Mouse (Mus musculus) neutrophil, adult 65 days (primary cell): ENCODE data around the gene Tex19.2. TPM values are rescaled to one million over a fixed set of nuclear protein-coding genes. Genes with fewer than 3 reads are reported as not detected.

ENCODE experiments used
- total RNA-seq: library from RNA; stranded (reverse); gene quantifications from 2 replicates; pipeline ENCODE4 v1.2.4, GENCODE M21; 2023

Gene Tex19.2
- total RNA-seq = not detected in 2 replicates

GRCm38 (mm10) chr11:121118577-121118976, at the start of gene Tex19.2:
Gene Tex19.2, minus strand, starts transcription at chr11:121118677.

GRCm38 (mm10) chr11:121159971-121160370, 41.5 kb upstream of the Tex19.2 start, which contains the start of gene Uts2r:
Gene Uts2r, plus strand, starts transcription at chr11:121160271.

GRCm38 (mm10) chr11:121145865-121146264, 27.4 kb upstream of the Tex19.2 start, which contains the start of gene Tex19.1:
Gene Tex19.1, plus strand, starts transcription at chr11:121146143.

GRCm38 (mm10) chr11:121081120-121081519, 37.4 kb downstream of the Tex19.2 start, which contains the start of gene Sectm1a:
Gene Sectm1a, minus strand, starts transcription at chr11:121081220.

Other genes starting within 250 kb of the Tex19.2 start
- 3.4 and 4.2 TPM in 2 replicates for gene Ccdc57, start 185.8 kb downstream of the Tex19.2 start, total RNA-seq
- gene Slc16a3, start 170.2 kb downstream of the Tex19.2 start, total RNA-seq = 470 and 646 TPM in 2 replicates
- 144 and 149 TPM in 2 replicates for gene Csnk1d, start 127.3 kb downstream of the Tex19.2 start, total RNA-seq
- 1.8 and 2.3 TPM in 2 replicates for gene Cd7, start 79.3 kb downstream of the Tex19.2 start, total RNA-seq
- gene Sectm1b, start 55.1 kb downstream of the Tex19.2 start, total RNA-seq = not detected in 2 replicates
- gene Sectm1a, start 37.5 kb downstream of the Tex19.2 start, total RNA-seq = not detected in 2 replicates
- not detected in 2 replicates for gene Tex19.1, start 27.5 kb upstream of the Tex19.2 start, total RNA-seq
- gene Uts2r, start 41.6 kb upstream of the Tex19.2 start, total RNA-seq = not detected in 2 replicates
- 3.1 and 4.5 TPM in 2 replicates for gene Hexdc, start 85.8 kb upstream of the Tex19.2 start, total RNA-seq
- 2.1 and 3.6 TPM in 2 replicates for gene Ogfod3, start 86.0 kb upstream of the Tex19.2 start, total RNA-seq
- gene Cybc1, start 110.6 kb upstream of the Tex19.2 start, total RNA-seq = 55.4 and 64.7 TPM in 2 replicates
- 40.1 and 41.0 TPM in 2 replicates for gene Narf, start 118.6 kb upstream of the Tex19.2 start, total RNA-seq
- gene Foxk2, start 141.3 kb upstream of the Tex19.2 start, total RNA-seq = 14.2 TPM in 2 replicates
- gene Wdr45b, start 235.8 kb upstream of the Tex19.2 start, total RNA-seq = 94.3 and 123 TPM in 2 replicates